Mouse (Mus musculus) liver, embryonic 15.5 days (tissue): ENCODE data around the gene Col4a3. TPM values are rescaled to one million over a fixed set of nuclear protein-coding genes. Genes with fewer than 3 reads are reported as not detected.

Source experiments
- ATAC-seq: fragments of 200-750 bp; cut with Nextera tagmentation; 2 replicates; pipeline ENCODE4 v1.8.0; 2017; ENCODE audit warnings: moderate number of reproducible peaks, mild to moderate bottlenecking, moderate library complexity; ENCODE audit not compliant: insufficient read depth
- H3K27ac ChIP-seq: fragments of 300-500 bp; sonication (generic); replicated peaks from 2 replicates; pipeline ENCODE4 v1.5.1; 2015; ENCODE audit warnings: mild to moderate bottlenecking, inconsistent platforms
- H3K27me3 ChIP-seq: fragments of 300-500 bp; sonication (generic); 2 replicates; pipeline ENCODE4 v1.6.1; 2015; ENCODE audit warnings: mild to moderate bottlenecking, inconsistent platforms
- H3K36me3 ChIP-seq: fragments of 300-500 bp; sonication (generic); replicated peaks from 2 replicates; pipeline ENCODE4 v1.6.1; 2015; ENCODE audit warnings: moderate library complexity, mild to moderate bottlenecking, inconsistent platforms
- H3K4me1 ChIP-seq: fragments of 300-500 bp; sonication (generic); replicated peaks from 2 replicates; pipeline ENCODE4 v1.6.1; 2015; ENCODE audit warnings: inconsistent platforms
- H3K4me2 ChIP-seq: fragments of 300-500 bp; sonication (generic); 2 replicates; pipeline ENCODE4 v1.6.1; 2015; ENCODE audit warnings: moderate library complexity, mild to moderate bottlenecking, inconsistent platforms
- H3K4me3 ChIP-seq: fragments of 300-500 bp; sonication (generic); replicated peaks from 2 replicates; pipeline ENCODE4 v1.5.1; 2015; ENCODE audit warnings: mild to moderate bottlenecking, inconsistent platforms
- H3K9ac ChIP-seq: fragments of 300-500 bp; sonication (generic); 2 replicates; pipeline ENCODE4 v1.6.1; 2015; ENCODE audit warnings: moderate library complexity, mild to moderate bottlenecking, inconsistent platforms
- H3K9me3 ChIP-seq: fragments of 300-500 bp; sonication (generic); replicated peaks from 2 replicates; pipeline ENCODE4 v1.6.1; 2016; ENCODE audit warnings: inconsistent platforms
- WGBS: fragments of 180-500 bp; shearing (Covaris S2); methylation state at CpG from one replicate; pipeline ENCODE4 v1.1.7; 2015; ENCODE audit warnings: mixed read lengths; ENCODE audit not compliant: insufficient replicate concordance; 5-methylcytosine and 5-hydroxymethylcytosine counted together
- polyA plus RNA-seq: library from polyadenylated mRNA; unstranded; fragments of >200 nt; fragmentation: Nextera tagmentation; extraction: Ambion mirVana; gene quantifications from 2 replicates; pipeline ENCODE4 v1.2.1, GENCODE M21; 2015

The Col4a3 gene
- polyA plus RNA-seq, 1 experiment from 2014 or later: 0.21 TPM

DNA sequence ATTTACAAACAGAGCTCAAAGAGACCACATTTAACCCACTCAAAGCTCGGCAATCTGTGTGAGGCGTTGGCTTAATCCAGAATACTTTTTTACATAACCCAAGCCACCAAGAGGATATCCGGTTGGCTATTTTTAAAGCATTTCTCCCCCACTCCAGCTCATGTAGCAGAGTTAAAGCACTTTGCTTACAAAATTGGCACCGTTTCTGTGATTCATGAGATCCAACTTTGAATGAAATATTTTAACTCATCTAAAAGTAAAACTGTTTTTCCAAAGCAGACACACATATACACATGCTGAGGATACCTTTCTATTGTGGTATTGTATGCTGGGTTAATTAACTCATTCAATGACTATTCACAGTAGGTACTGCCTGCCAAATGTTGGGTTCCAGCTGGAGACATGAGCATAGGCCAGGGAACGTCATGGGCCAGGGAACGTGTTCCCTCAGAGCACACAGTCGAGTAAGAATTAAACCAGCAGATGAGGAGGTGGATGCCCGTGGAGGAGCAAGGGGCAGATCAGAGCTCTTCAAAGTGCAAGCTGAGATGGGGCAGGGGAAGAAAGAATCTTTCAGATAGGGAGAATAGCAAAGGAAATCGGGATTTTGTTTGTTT, 22.0 kb downstream of the Col4a3 start:
- Histone ChIP-seq H3K27ac (no peak overlapping the region), H3K27me3 (no peaks in the 10 kb centered on the region), H3K4me1 (no peaks in the 10 kb centered on the region), H3K36me3 (no peaks in the 10 kb centered on the region), H3K4me2 (no peak overlapping the region), H3K9me3 (no peaks in the 10 kb centered on the region), H3K9ac (no peak overlapping the region), H3K4me3 (no peak overlapping the region)
- no peak for ATAC-seq
- WGBS: 52% methylated on average over 9 of the region's 9 CpGs

GRCm38 (mm10) chr1:82612061-82612660, 25.4 kb downstream of the Col4a3 start:
- Histone ChIP-seq H3K9me3 (no peaks in the 10 kb centered on the region), H3K27me3 (no peaks in the 10 kb centered on the region), H3K4me1 (no peaks in the 10 kb centered on the region), H3K4me3 (no peak overlapping the region), H3K9ac (no peak overlapping the region), H3K27ac (no peak overlapping the region), H3K4me2 (no peak overlapping the region), H3K36me3 (no peaks in the 10 kb centered on the region)
- WGBS: 74% methylated on average over 9 of the region's 9 CpGs
- no peak for ATAC-seq

DNA sequence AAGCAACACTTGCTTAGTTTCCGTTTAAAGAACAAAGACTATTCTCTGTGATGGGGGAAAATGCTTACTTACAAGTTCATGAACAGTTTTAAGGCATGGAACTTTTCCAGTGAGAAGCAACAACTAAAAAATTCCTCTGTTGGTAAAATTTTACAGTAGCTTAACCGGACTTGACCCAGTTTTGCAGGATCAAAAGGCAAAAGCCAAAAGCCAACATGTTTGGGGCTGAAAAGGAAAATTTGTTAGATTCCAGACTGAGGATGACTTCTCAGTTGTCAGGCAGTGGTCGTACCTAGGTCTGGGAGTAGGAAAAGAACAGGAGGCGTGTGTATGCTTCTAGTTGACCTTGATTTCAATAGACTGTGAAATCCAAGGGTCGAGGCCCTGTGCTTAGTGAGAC, 31.3 kb downstream of the Col4a3 start:
- Histone ChIP-seq H3K27ac (no peak overlapping the region), H3K9ac (no peak overlapping the region), H3K27me3 (no peaks in the 10 kb centered on the region; the same call in 1 of the 2 replicates), H3K36me3 (no peaks in the 10 kb centered on the region), H3K4me3 (no peak overlapping the region), H3K4me1 (no peaks in the 10 kb centered on the region), H3K4me2 (no peak overlapping the region), H3K9me3 (no peaks in the 10 kb centered on the region)
- no peak for ATAC-seq
- 54% methylated on average over 5 of the region's 5 CpGs for WGBS

- Histone ChIP-seq H3K9ac (no peak overlapping the region), H3K27ac (no peak overlapping the region), H3K4me1 (no peaks in the 10 kb centered on the region), H3K4me3 (no peak overlapping the region), H3K4me2 (no peak overlapping the region), H3K36me3 (no peaks in the 10 kb centered on the region), H3K9me3 (no peaks in the 10 kb centered on the region), H3K27me3 (no peaks in the 10 kb centered on the region; the same call in 1 of the 2 replicates)
- no peak for ATAC-seq
- 36% methylated on average over 5 of the region's 5 CpGs for WGBS
Measured at GRCm38 (mm10) chr1:82618592-82618991, 31.9 kb downstream of the Col4a3 start.

DNA sequence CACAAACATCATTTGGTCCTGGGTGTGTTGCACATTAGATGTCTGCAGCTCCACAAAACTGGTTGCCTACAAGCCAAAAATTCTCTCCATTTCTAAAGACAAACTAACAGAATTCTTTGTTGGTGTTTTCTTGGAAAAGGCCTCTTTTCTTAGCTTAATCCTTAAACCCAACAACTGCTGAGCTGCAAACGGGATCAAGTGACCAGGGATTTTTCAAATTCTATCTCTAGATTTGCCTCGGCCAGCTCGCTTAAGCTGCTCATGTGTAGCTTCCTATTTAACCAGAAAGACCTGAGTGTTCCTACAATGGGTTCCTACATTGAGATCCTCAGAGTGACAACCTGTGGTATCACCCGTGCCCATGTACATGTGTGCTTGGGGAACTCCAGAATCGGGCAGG, 33.3 kb downstream of the Col4a3 start:
- H3K9me3 ChIP-seq: no peaks in the 10 kb centered on the region
- H3K4me2 ChIP-seq: no peak overlapping the region
- ATAC-seq: no peak
- no peaks in the 10 kb centered on the region; the same call in 1 of the 2 replicates for H3K27me3 ChIP-seq
- no peak overlapping the region for H3K4me3 ChIP-seq
- no peak overlapping the region for H3K27ac ChIP-seq
- WGBS: 57% methylated on average over 5 of the region's 5 CpGs
- peaks cover 2% of the 10 kb centered on the region; the same call in 1 of the 2 replicates for H3K4me1 ChIP-seq
- H3K9ac ChIP-seq: no peak overlapping the region
- no peaks in the 10 kb centered on the region for H3K36me3 ChIP-seq

- H3K27me3 ChIP-seq: no peaks in the 10 kb centered on the region
- no peaks in the 10 kb centered on the region for H3K9me3 ChIP-seq
- H3K27ac ChIP-seq: no peak overlapping the region
- H3K9ac ChIP-seq: no peak overlapping the region
- WGBS: 18% methylated on average over 6 of the region's 6 CpGs
- H3K4me1 ChIP-seq: peaks cover 17% of the 10 kb centered on the region
- H3K4me3 ChIP-seq: no peak overlapping the region
- H3K36me3 ChIP-seq: no peaks in the 10 kb centered on the region
- H3K4me2 ChIP-seq: no peak overlapping the region
- ATAC-seq: peak; percentile 44
Measured at GRCm38 (mm10) chr1:82624934-82625333, 38.2 kb downstream of the Col4a3 start.

DNA sequence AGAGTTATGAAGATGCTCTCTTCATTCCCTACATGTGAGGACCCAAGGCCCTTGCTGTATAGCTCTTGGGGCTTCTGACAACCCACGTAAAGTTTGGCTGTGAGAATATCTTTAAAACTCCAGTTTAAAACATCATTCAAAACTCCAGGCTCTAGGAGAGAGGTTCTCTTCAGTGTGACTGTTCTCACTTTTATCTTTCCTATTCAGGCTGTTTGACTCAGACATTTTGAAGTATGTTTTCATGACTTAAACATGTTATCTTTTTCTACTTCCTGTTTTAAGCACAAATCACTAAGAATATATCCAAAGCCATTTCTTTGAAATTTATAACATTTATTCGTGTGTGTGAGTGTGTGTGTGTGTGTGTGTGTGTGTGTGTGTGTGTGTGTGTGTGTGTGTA, 38.8 kb downstream of the Col4a3 start:
- H3K36me3 ChIP-seq: no peaks in the 10 kb centered on the region
- no peak overlapping the region for H3K27ac ChIP-seq
- no peaks in the 10 kb centered on the region for H3K27me3 ChIP-seq
- H3K4me1 ChIP-seq: peaks cover 17% of the 10 kb centered on the region
- WGBS: 15% methylated on average over 2 of the region's 2 CpGs
- H3K9me3 ChIP-seq: no peaks in the 10 kb centered on the region
- no peak overlapping the region for H3K9ac ChIP-seq
- ATAC-seq: no peak
- H3K4me2 ChIP-seq: no peak overlapping the region
- H3K4me3 ChIP-seq: no peak overlapping the region

DNA sequence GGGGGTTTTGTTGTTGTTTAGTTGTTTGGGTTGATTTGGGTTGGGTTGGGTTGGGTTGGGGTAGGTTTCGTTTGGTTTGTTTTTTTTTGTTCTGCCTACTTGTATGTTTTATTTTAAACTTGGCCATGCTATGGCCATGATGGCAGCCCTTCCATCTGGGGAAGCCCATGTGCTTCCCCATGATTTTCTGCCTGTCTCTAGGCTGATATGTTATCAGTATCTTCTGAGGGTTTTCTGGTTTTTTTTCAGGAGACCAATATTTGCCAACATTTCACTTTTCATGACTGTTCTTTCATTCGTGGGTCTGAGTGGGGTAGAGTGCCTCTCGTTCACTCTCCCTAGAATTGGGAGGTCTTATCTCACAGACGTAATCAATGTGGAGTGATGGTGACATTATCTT, 40.9 kb downstream of the Col4a3 start:
- peak; percentile 28; the same call in 1 of the 2 replicates for ATAC-seq
- no peak overlapping the region for H3K27ac ChIP-seq
- 14% methylated on average over 4 of the region's 4 CpGs for WGBS
- no peaks in the 10 kb centered on the region for H3K36me3 ChIP-seq
- peaks cover 17% of the 10 kb centered on the region for H3K4me1 ChIP-seq
- H3K27me3 ChIP-seq: no peaks in the 10 kb centered on the region
- no peak overlapping the region for H3K4me3 ChIP-seq
- H3K9ac ChIP-seq: no peak overlapping the region
- H3K4me2 ChIP-seq: no peak overlapping the region
- H3K9me3 ChIP-seq: no peaks in the 10 kb centered on the region

DNA sequence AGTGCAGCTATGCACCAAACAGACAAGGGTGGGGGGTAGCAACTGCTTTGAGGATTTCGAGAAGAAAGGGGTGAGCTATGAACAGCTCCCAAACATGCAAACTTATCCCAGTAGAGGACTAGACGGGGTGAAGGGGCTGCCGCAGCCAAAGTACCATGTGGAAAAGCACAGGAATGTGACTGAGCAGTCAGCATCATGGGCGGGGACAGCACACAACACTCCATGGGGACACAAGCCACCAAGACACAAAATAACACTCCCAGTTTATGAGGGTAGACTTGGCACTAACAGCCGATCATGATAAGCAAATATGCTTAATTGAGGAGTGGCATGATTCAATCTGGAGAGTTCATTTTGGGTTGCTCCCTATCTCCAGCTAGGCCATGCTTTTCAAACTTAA, 42.8 kb downstream of the Col4a3 start:
- Histone ChIP-seq H3K27ac (no peak overlapping the region), H3K4me2 (no peak overlapping the region), H3K4me3 (no peak overlapping the region), H3K9ac (no peak overlapping the region), H3K36me3 (no peaks in the 10 kb centered on the region), H3K4me1 (peaks cover 17% of the 10 kb centered on the region), H3K27me3 (no peaks in the 10 kb centered on the region), H3K9me3 (no peaks in the 10 kb centered on the region)
- ATAC-seq: no peak
- WGBS: 54% methylated on average over 5 of the region's 5 CpGs

DNA sequence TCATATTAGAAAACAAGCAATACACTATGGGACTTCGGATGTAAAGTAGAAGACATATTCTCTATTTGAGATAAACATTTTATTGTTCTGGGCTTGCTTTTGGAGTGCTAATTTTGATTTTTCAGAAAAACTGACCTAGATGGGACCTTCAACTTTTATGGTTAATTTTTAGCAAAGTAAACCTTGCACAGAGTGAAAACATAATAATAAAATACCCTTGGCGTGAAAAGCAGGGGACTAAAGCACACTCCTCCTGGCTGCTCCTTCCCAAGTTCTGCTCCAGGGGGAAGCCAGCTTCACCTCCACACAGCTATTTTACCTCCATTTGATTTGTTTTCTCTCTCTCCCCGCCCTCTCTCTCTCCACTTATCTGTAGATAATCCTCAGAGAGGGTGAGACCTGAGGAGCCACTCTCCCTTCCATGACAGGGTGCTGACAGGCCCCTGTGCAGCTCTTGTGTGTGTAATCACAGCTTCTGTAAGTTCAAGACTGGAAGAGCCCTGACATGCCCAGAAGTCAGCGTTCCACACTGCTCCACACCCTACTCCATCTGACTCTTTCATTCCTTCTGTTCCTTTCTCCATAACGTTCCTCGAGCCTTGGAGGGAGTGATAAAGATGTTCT, 44.6 kb downstream of the Col4a3 start:
- WGBS: 47% methylated on average over 6 of the region's 6 CpGs
- no peak overlapping the region for H3K9ac ChIP-seq

DNA sequence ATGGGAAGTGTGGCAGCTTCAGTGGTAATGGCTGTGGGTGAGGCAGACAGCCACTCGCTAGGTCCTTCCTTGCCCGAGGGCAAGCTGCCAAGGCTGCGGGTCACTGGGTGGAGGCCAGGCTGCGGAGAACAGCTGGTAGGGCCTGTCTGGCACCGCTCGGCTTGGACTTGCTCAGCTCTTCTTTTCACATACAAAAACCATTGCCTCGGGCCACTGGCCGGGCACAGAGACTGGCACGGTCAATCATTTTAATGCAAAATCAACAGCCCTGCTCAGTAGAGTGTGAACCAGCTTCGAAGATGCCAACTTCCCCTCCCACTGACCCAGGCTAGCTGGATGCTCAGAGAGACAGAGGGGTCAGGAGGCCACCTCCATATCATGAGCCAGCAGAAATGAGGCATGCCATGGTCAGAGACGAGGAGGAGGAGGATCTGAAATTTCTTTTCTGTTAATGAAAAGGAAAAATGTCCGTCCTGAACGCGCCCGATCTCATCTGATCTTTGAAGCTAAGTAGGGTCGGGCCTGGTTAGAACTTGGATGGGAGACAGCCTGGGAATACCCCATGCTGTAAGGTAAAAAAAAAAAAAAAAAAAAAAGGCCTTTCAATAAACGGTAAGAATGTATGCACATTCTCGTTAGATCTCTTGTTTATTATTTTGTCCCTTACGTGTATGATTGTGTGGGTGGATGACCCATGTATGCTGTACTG, 48.0 kb downstream of the Col4a3 start:
- 68% methylated on average over 19 of the region's 19 CpGs for WGBS
- Histone ChIP-seq H3K9me3 (no peaks in the 10 kb centered on the region), H3K9ac (no peak overlapping the region), H3K27ac (no peak overlapping the region), H3K4me3 (no peak overlapping the region), H3K27me3 (no peaks in the 10 kb centered on the region), H3K36me3 (no peaks in the 10 kb centered on the region), H3K4me2 (no peak overlapping the region), H3K4me1 (peaks cover 15% of the 10 kb centered on the region)
- no peak for ATAC-seq

More for the DNA sequence above, 44.6 kb downstream of the Col4a3 start:
- Histone ChIP-seq H3K4me2 (no peak overlapping the region), H3K9me3 (no peaks in the 10 kb centered on the region), H3K4me3 (no peak overlapping the region), H3K4me1 (peaks cover 11% of the 10 kb centered on the region), H3K27me3 (no peaks in the 10 kb centered on the region), H3K27ac (no peak overlapping the region), H3K36me3 (no peaks in the 10 kb centered on the region)
- ATAC-seq: no peak
